Mouse (Mus musculus): ENCODE results near the gene Gm13539. TPM values are rescaled to one million over a fixed set of nuclear protein-coding genes. Genes with fewer than 3 reads are reported as not detected.
"Not testable (repeated sequence)": the region's sequence is repeated elsewhere in the genome, so short reads cannot be mapped to it uniquely, and the experiment has no call there.

The Gm13539 gene
- polyA plus RNA-seq, 1 experiment from 2014 or later: not detected

DNA sequence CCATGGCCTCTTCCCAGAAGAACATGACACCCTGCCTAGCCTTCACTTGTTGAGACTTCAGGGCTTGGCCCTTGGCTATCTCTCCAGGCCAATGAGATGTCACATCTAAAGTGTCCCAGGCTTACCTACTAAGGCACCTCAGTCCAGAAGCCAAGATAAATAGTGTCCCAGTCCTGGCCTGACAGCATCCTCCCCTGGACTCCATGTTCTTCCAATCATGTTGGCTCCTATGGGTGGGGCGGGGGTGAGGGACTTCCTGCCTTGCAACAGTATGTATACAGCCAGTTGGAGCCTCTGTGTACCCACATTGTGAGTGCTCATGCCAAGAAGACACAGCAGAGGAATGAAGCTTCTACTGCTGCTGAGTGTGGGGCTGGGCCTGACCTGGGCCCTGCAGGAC lies 5.3 kb upstream of the Gm13539 start, which contains the start of gene Lcn11:
TSS of gene Lcn11 (plus strand) at position 301 of the 400 bp plus-strand sequence.
- POLR2A ChIA-PET: no interaction called here
- in situ Hi-C loops (cut with MboI; ENCODE audit: low pct_unique_long_range_greater_than_20kb): no loop called here
- TF ChIP-seq CTCF (IDR thresholded peaks at IDR 0.05): no peak
- DNase-seq (ENCODE audit: low read depth, low spot score): no peak
- no peak for ATAC-seq
- H3K27me3 ChIP-seq: peaks cover 6% of the 10 kb centered on the region
- CTCF ChIA-PET: no interaction called here

- in situ Hi-C loops (cut with MboI; ENCODE audit: low pct_unique_long_range_greater_than_20kb): no loop called here
- DNase-seq (ENCODE audit: low read depth, low spot score) (no peak), ATAC-seq (no peak)
- peaks cover 9% of the 10 kb centered on the region for H3K27me3 ChIP-seq
- CTCF ChIA-PET: no interaction called here
- POLR2A ChIA-PET: no interaction called here
- no peak for TF ChIP-seq CTCF (IDR thresholded peaks at IDR 0.05)
Observed at GRCm38 (mm10) chr2:25779076-25779475, 3.0 kb upstream of the Gm13539 start.

DNA sequence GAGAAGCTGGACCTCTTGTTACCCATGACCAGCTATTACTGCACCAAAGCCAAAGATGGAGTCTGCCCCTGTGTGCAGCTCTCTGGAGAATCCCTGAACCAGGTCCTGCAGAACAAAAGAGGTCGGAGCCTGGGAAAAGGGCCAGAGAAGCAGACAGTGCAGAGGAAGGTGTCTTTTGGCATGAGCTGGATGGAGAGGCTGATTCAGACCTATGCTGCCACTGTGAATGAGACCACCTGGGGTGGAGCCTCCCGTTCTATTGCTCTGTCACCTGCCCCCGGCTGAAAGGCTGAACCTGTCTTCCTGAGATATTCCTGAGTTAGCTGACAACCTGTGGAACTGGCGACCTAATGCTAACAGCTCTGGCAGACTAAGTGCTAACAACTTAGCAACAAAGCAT lies 1.1 kb upstream of the Gm13539 start:
- TF ChIP-seq CTCF (IDR thresholded peaks at IDR 0.05): no peak
- CTCF ChIA-PET: no interaction called here
- DNase-seq (ENCODE audit: low read depth, low spot score) (no peak), ATAC-seq (no peak)
- peaks cover 9% of the 10 kb centered on the region for H3K27me3 ChIP-seq
- in situ Hi-C loops (cut with MboI; ENCODE audit: low pct_unique_long_range_greater_than_20kb): no loop called here
- POLR2A ChIA-PET: no interaction called here

- CTCF ChIA-PET: no interaction called here
- peaks cover 9% of the 10 kb centered on the region for H3K27me3 ChIP-seq
- no peak for TF ChIP-seq CTCF (IDR thresholded peaks at IDR 0.05)
- no peak for ATAC-seq
- DNase-seq (ENCODE audit: low read depth, low spot score): no peak
- POLR2A ChIA-PET: no interaction called here
- in situ Hi-C loops (cut with MboI; ENCODE audit: low pct_unique_long_range_greater_than_20kb): no loop called here
Observed at GRCm38 (mm10) chr2:25785573-25786322, 3.7 kb downstream of the Gm13539 start.

GRCm38 (mm10) chr2:25789092-25789491 lies 7.0 kb downstream of the Gm13539 start:
- ATAC-seq (no peak), DNase-seq (ENCODE audit: low read depth, low spot score) (no peak)
- H3K27me3 ChIP-seq: no peaks in the 10 kb centered on the region
- in situ Hi-C loops (cut with MboI; ENCODE audit: low pct_unique_long_range_greater_than_20kb): no loop called here
- ChIA-PET CTCF (no interaction called here), POLR2A (no interaction called here)
- TF ChIP-seq CTCF (IDR thresholded peaks at IDR 0.05): no peak

- DNase-seq (ENCODE audit: low read depth, low spot score) (no peak), ATAC-seq (no peak)
- no peak for TF ChIP-seq CTCF (IDR thresholded peaks at IDR 0.05)
- no peaks in the 10 kb centered on the region for H3K27me3 ChIP-seq
- ChIA-PET POLR2A (no interaction called here), CTCF (interaction anchor here (1.2 kb wide), 1 partner anchor 17 kb away, joined by 3 read pairs; no protein-coding TSS in a partner anchor)
- in situ Hi-C loops (cut with MboI; ENCODE audit: low pct_unique_long_range_greater_than_20kb): no loop called here
Observed at GRCm38 (mm10) chr2:25797635-25798034, 15.6 kb downstream of the Gm13539 start.

GRCm38 (mm10) chr2:25798065-25798464 lies 16.0 kb downstream of the Gm13539 start:
- no peak for TF ChIP-seq CTCF (IDR thresholded peaks at IDR 0.05)
- DNase-seq (ENCODE audit: low read depth, low spot score): no peak
- CTCF ChIA-PET: interaction anchor here (1.2 kb wide), 1 partner anchor 17 kb away, joined by 3 read pairs; no protein-coding TSS in a partner anchor

GRCm38 (mm10) chr2:25811711-25812110 lies 29.7 kb downstream of the Gm13539 start:
- in situ Hi-C loops (cut with MboI; ENCODE audit: low pct_unique_long_range_greater_than_20kb): no loop called here
- no peaks in the 10 kb centered on the region for H3K27me3 ChIP-seq
- DNase-seq (ENCODE audit: low read depth, low spot score) (no peak), ATAC-seq (no peak)
- TF ChIP-seq CTCF (IDR thresholded peaks at IDR 0.05): no peak
- ChIA-PET CTCF (interaction anchor here (2.1 kb wide), 1 partner anchor 9 kb away, joined by 6 read pairs; no protein-coding TSS in a partner anchor), POLR2A (no interaction called here)

More at GRCm38 (mm10) chr2:25798065-25798464, 16.0 kb downstream of the Gm13539 start:
- ATAC-seq: no peak
- POLR2A ChIA-PET: no interaction called here
- H3K27me3 ChIP-seq: no peaks in the 10 kb centered on the region
- in situ Hi-C loops (cut with MboI; ENCODE audit: low pct_unique_long_range_greater_than_20kb): no loop called here

DNA sequence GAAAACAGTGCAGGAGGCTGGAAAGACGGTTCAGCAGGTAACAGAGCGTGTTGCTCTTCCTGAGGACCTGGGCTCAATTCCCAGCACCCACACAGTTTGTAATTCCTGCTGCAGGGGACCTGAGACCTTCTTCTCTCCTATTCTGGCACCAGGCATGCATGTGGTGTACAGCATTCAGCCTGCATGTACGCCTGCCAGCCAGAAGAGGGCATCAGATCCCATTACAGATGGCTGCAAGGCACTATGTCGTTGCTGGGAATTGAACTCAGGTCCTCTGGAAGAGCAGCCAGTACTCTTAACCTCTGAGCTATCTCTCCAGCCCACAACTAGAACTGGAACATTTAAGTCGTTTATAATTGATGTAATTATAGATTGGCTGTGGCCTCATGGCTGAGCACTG lies 31.3 kb downstream of the Gm13539 start:
- ChIA-PET POLR2A (no interaction called here), CTCF (no interaction called here)
- ATAC-seq (no peak), DNase-seq (ENCODE audit: low read depth, low spot score) (no peak)
- TF ChIP-seq CTCF (IDR thresholded peaks at IDR 0.05): no peak
- in situ Hi-C loops (cut with MboI; ENCODE audit: low pct_unique_long_range_greater_than_20kb): no loop called here
- no peaks in the 10 kb centered on the region for H3K27me3 ChIP-seq

DNA sequence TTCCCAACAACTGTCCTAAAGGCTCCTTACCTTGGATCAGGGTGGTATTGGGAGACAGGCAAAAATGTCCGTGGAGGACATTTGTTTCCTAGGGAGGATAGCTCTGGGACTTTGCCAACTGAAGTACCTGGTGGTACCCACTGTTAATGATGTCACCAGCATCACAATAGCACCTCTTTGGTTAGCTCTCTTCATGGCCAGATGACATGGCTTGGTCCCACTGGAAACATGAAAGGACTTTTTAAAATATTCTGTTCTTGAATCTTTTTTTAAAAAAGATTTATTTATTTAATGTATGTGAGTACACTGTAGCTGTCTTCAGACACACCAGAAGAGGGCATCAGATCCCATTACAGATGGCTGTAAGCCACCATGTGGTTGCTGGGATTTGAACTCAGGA lies 33.7 kb downstream of the Gm13539 start, which contains the start of gene Glt6d1:
TSS of gene Glt6d1 (minus strand) at position 101 of the 400 bp plus-strand sequence.
- ATAC-seq; POLR2A ChIA-PET; CTCF ChIA-PET; in situ Hi-C loops (cut with MboI; ENCODE audit: low pct_unique_long_range_greater_than_20kb); DNase-seq (ENCODE audit: low read depth, low spot score); H3K27me3 ChIP-seq: not testable (repeated sequence)

GRCm38 (mm10) chr2:25822806-25823205 lies 40.7 kb downstream of the Gm13539 start, which contains the start of gene Lcn9:
Lcn9 (plus strand) TSS chr2:25823153.
- TF ChIP-seq CTCF (IDR thresholded peaks at IDR 0.05): no peak
- ChIA-PET CTCF (no interaction called here), POLR2A (no interaction called here)
- ATAC-seq: no peak
- in situ Hi-C loops (cut with MboI; ENCODE audit: low pct_unique_long_range_greater_than_20kb): no loop called here
- H3K27me3 ChIP-seq: no peaks in the 10 kb centered on the region
- no peak for DNase-seq (ENCODE audit: low read depth, low spot score)
